Mouse (Mus musculus) embryonic facial prominence, embryonic 11.5 days (tissue): ENCODE data around the gene Kifc5b. TPM values are rescaled to one million over a fixed set of nuclear protein-coding genes. Genes with fewer than 3 reads are reported as not detected.
"Not testable (repeated sequence)": the region's sequence is repeated elsewhere in the genome, so short reads cannot be mapped to it uniquely, and the experiment has no call there.

Experiments used
- ATAC-seq: fragments of 200-750 bp; cut with Nextera tagmentation; replicated peaks from 2 replicates; pipeline ENCODE4 v1.8.0; 2017; ENCODE audit warnings: low read depth; ENCODE audit not compliant: insufficient number of reproducible peaks, low FRiP score, low TSS enrichment
- DNase-seq: peaks from one replicate; pipeline ENCODE4 v3.0.0-alpha.2; 2015; ENCODE audit warnings: low spot score
- H3K27ac ChIP-seq: fragments of 300-500 bp; sonication (generic); replicated peaks from 2 replicates; pipeline ENCODE4 v1.5.1; 2014; ENCODE audit warnings: mild to moderate bottlenecking, low read depth, low read length, control low read depth
- H3K27me3 ChIP-seq: fragments of 300-500 bp; sonication (generic); 2 replicates; pipeline ENCODE4 v1.6.1; 2014; ENCODE audit warnings: mild to moderate bottlenecking, low read length, moderate library complexity, mixed read lengths; ENCODE audit not compliant: control insufficient read depth, insufficient read depth
- H3K36me3 ChIP-seq: fragments of 300-500 bp; sonication (generic); replicated peaks from 2 replicates; pipeline ENCODE4 v1.6.1; 2014; ENCODE audit warnings: low read depth, mild to moderate bottlenecking, low read length, moderate library complexity, mixed read lengths; ENCODE audit not compliant: control insufficient read depth, insufficient read depth
- H3K4me1 ChIP-seq: fragments of 300-500 bp; sonication (generic); 2 replicates; pipeline ENCODE4 v1.6.1; 2014; ENCODE audit warnings: low read length, mixed read lengths; ENCODE audit not compliant: control insufficient read depth, insufficient read depth
- H3K4me2 ChIP-seq: fragments of 300-500 bp; sonication (generic); 2 replicates; pipeline ENCODE4 v1.6.1; 2014; ENCODE audit warnings: low read depth, mild to moderate bottlenecking, control low read depth, low read length, moderate library complexity
- H3K4me3 ChIP-seq: fragments of 300-500 bp; sonication (generic); 2 replicates; pipeline ENCODE4 v1.5.1; 2014; ENCODE audit warnings: low read depth, low read length, control low read depth
- H3K9ac ChIP-seq: fragments of 300-500 bp; sonication (generic); replicated peaks from 2 replicates; pipeline ENCODE4 v1.6.1; 2014; ENCODE audit warnings: mild to moderate bottlenecking, control low read depth, low read length
- H3K9me3 ChIP-seq: fragments of 300-500 bp; sonication (generic); replicated peaks from 2 replicates; pipeline ENCODE4 v1.6.1; 2016; ENCODE audit warnings: mild to moderate bottlenecking, low read length, inconsistent platforms, mixed read lengths; ENCODE audit not compliant: control insufficient read depth
- WGBS: fragments of 180-500 bp; shearing (Covaris S2); extraction: QIAGEN DNeasy Blood & Tissue Kit; methylation state at CpG from one replicate; pipeline ENCODE4 v1.1.7; 2014; 5-methylcytosine and 5-hydroxymethylcytosine counted together
- polyA plus RNA-seq: library from polyadenylated mRNA; unstranded; fragments of >200 nt; fragmentation: Nextera tagmentation; extraction: Ambion mirVana; gene quantifications from 2 replicates; pipeline ENCODE4 v1.2.1, GENCODE M21; 2014

Kifc5b gene
- polyA plus RNA-seq, 1 experiment from 2014 or later: 3.9 TPM

DNA sequence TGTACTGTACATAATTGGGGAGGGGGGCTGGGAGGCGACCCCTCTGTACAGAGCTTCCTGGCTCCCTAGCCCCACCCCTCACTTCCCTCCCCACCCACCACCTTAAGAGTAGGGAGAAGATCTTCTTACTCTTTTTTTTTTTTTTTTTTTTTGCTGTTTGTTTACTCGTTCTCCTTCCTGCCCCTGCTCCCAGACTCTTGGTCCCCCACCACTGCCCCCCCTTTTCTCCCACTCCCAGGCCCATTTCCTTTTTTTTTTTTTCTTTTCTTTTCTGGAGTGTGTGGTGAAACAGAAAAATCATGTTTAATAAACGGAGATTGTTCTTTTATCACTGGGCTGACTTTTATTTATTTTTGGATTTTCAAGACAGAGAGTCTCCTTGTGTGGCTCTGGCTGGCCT, 55.2 kb downstream of the Kifc5b start:
- peak overlapping the region; percentile 80 for H3K4me2 ChIP-seq
- H3K4me3 ChIP-seq: peak overlapping the region; percentile 83
- 5% methylated on average over 3 of the region's 3 CpGs for WGBS
- no peaks in the 10 kb centered on the region for H3K27me3 ChIP-seq
- H3K9me3 ChIP-seq: no peaks in the 10 kb centered on the region
- H3K36me3 ChIP-seq: peaks cover 7% of the 10 kb centered on the region
- no peak overlapping the region; the same call in 1 of the 2 replicates for H3K27ac ChIP-seq
- DNase-seq (no peak), ATAC-seq (no peak)
- H3K4me1 ChIP-seq: peaks cover 10% of the 10 kb centered on the region; the same call in 1 of the 2 replicates
- peak overlapping the region; percentile 81 for H3K9ac ChIP-seq

- Histone ChIP-seq H3K4me3 (peak within 1 kb of the TSS; percentile 83), H3K9me3 (no peaks in the 10 kb centered on the region), H3K4me1 (peaks cover 10% of the 10 kb centered on the region; the same call in 1 of the 2 replicates), H3K36me3 (peaks cover 11% of the 10 kb centered on the region), H3K4me2 (peak within 1 kb of the TSS; percentile 80), H3K9ac (peak within 1 kb of the TSS; percentile 81), H3K27ac (peak within 1 kb of the TSS; percentile 78), H3K27me3 (no peaks in the 10 kb centered on the region)
- WGBS: under 1% methylated on average over 75 of the region's 75 CpGs
- DNase-seq: peak; percentile 97
- peak; percentile 99 for ATAC-seq
Measured at GRCm38 (mm10) chr17:26972703-26973574, 56.0 kb downstream of the Kifc5b start, which contains the start of gene Zbtb9. TSS of gene Zbtb9 (plus strand) at chr17:26973167.

DNA sequence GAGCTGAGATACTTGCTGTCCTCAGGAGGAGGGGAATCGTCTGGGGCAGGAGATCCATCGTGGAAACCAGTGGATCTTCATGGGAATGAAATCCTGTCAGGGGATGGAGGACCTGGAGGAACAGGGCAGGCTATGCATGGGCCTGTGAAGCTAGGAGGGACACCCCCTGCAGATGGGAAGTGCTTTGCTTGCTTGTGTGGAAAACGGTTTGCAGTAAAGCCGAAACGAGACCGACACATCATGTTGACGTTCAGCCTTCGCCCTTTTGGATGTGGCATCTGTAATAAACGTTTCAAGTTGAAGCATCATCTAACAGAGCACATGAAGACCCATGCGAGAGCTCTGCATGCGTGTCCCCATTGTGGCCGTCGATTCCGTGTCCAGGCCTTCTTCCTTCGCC, 57.7 kb downstream of the Kifc5b start:
- H3K9me3 ChIP-seq: no peaks in the 10 kb centered on the region
- H3K27me3 ChIP-seq: no peaks in the 10 kb centered on the region
- peaks cover 10% of the 10 kb centered on the region; the same call in 1 of the 2 replicates for H3K4me1 ChIP-seq
- H3K36me3 ChIP-seq: peaks cover 12% of the 10 kb centered on the region
- no peak overlapping the region for H3K4me3 ChIP-seq
- 90% methylated on average over 15 of the region's 15 CpGs for WGBS
- no peak overlapping the region for H3K9ac ChIP-seq
- no peak overlapping the region for H3K27ac ChIP-seq
- H3K4me2 ChIP-seq: no peak overlapping the region; the same call in 1 of the 2 replicates
- ATAC-seq: no peak
- no peak for DNase-seq

DNA sequence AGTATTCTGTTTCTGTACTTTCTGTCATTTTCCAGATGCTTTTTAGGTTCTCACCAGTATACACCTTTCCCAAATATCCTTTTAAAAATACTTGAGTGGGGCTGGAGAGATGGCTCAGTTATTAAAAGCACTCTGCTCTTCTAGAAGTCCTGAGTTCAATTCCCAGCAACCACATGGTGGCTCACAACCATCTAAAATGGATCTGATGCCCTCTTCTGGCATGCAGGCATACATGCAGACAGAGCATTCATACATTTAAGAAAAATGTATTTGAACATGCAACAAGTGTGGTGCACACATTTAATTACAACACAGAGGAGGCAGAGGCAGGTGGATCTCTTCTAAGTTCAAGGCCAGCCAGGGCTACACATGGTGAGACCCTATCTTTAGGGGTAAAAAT, 58.5 kb downstream of the Kifc5b start:
- Histone ChIP-seq H3K27me3 (no peaks in the 10 kb centered on the region), H3K9me3 (no peaks in the 10 kb centered on the region), H3K36me3 (peaks cover 12% of the 10 kb centered on the region), H3K4me3 (no peak overlapping the region), H3K4me2 (no peak overlapping the region), H3K4me1 (peaks cover 10% of the 10 kb centered on the region; the same call in 1 of the 2 replicates), H3K27ac (no peak overlapping the region), H3K9ac (no peak overlapping the region)
- ATAC-seq: no peak
- DNase-seq: no peak

- H3K27me3 ChIP-seq, H3K4me2 ChIP-seq, H3K4me3 ChIP-seq, H3K27ac ChIP-seq, H3K9ac ChIP-seq, H3K4me1 ChIP-seq, DNase-seq, ATAC-seq, H3K9me3 ChIP-seq: not testable (repeated sequence)
- 93% methylated on average over 6 of the region's 6 CpGs for whole genome bisulfite sequencing
- H3K36me3 ChIP-seq: peaks cover 12% of the 10 kb centered on the region
Measured at GRCm38 (mm10) chr17:26977354-26977753, 60.5 kb downstream of the Kifc5b start.

GRCm38 (mm10) chr17:26979426-26979825, 62.5 kb downstream of the Kifc5b start:
- Histone ChIP-seq H3K9ac (no peak overlapping the region), H3K4me1 (no peaks in the 10 kb centered on the region), H3K4me3 (no peak overlapping the region), H3K9me3 (no peaks in the 10 kb centered on the region), H3K36me3 (peaks cover 12% of the 10 kb centered on the region), H3K4me2 (no peak overlapping the region), H3K27me3 (no peaks in the 10 kb centered on the region), H3K27ac (no peak overlapping the region)
- no peak for ATAC-seq
- WGBS: 87% methylated on average over 2 of the region's 2 CpGs
- no peak for DNase-seq

DNA sequence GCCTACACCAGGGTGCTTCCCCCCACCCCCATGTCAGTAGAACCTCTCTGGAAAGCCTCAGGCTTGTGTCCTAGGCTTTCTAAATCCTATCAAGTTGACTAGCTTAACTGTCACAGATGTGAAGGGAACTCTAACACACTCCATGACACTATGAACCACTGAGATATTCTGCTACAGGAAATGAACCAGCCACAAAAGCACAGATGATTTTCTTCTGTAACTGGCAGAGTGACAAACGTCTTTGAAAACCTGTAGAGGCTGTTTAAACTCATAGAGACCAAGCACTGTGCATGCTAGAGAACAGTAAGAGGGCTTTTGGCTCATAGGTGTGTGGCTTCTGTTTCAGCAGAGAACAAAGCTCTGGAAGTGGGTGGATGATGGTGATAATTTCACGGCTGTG, 64.2 kb downstream of the Kifc5b start:
- H3K27ac ChIP-seq: no peak overlapping the region
- peaks cover 9% of the 10 kb centered on the region for H3K36me3 ChIP-seq
- DNase-seq (no peak), ATAC-seq (no peak)
- 70% methylated on average over 2 of the region's 2 CpGs for WGBS
- no peaks in the 10 kb centered on the region for H3K9me3 ChIP-seq
- no peak overlapping the region for H3K4me2 ChIP-seq
- H3K27me3 ChIP-seq: no peaks in the 10 kb centered on the region
- no peaks in the 10 kb centered on the region for H3K4me1 ChIP-seq
- H3K4me3 ChIP-seq: no peak overlapping the region
- H3K9ac ChIP-seq: no peak overlapping the region
